Mouse (Mus musculus): ENCODE data around the gene Polq.

The Polq gene

DNA sequence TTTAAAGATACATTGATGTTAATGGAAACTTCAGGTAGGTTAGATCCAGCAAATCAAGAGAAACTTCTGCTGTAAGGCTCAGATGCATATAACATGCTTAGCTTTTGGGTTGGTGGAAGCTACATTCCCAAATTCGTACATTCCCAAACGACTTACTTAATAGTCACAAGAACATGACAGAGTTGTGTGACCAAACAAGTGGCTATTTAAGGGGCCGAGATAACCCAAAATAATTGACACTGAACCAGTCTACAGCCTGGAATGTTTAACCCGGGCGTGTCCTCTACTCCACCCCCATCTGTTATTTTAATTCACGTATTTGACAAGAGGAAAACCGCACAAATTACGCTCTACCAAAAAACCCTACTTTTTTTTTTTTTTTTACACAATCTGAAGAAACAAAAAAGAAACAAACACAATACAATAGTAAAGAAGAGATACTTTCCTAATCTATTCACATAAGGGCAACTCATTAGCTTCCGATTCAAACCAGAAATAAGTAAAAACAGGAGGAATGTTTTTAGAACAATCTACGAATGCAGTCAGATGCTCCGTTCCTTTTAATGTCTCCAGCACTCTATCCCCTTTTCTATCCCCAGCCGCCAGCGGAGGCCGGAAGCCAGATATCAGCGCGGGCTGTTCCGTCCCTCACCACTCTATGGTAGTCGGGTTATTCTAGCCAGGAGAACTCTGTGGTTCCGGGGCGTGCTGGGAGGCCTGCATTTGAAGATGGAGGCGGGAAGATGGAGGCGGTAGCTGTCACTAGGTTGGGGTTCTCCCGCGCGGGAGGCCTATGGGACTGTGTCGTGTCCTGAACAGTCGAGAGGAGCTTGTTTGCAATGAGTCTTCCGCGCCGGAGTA, at the start of gene Polq:
Gene Polq, plus strand, starts transcription at position 726 of the 861 bp plus-strand sequence.
- DNase-seq = peak; percentile 91

DNA sequence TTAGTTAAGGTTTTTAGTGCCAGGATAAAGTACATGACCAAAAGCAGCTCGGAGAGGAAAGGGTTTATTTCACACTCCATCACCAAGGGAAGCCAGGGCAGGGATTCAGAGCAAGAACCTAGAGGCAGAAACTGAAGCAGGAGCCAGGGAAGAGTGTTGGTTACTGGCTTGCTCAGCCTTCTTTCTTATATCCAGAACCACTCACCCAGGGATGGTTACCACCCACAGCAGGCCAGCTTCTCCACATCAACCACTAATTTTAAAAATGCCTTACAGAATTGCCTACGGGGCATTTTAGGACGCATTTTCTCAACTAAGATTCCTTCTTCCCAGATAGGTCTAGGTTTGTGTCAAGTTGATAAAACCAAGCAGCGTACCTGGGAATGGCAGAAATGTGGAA, 48.2 kb upstream of the Polq start:
- DNase-seq = no peak

DNA sequence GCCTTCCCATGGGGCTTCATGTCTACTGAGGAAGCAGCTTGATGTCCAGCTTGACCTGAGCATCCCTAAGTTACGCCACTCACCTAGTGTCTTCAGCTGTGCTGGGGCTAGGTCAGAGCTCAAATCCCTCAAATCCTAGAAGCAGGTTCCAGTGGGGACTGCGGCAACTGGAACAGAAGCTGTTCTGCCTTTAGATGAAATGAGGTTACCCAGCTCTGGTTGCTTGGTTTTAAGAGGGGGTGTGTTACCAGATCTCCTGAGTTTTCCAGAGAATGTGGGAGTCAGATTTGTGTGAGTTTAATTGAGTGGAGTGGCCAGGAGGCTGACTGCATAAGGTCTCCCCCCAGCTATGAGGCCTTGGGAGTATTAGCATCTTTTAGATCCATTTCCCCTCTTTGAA, 32.5 kb upstream of the Polq start:
- DNase-seq = no peak

DNA sequence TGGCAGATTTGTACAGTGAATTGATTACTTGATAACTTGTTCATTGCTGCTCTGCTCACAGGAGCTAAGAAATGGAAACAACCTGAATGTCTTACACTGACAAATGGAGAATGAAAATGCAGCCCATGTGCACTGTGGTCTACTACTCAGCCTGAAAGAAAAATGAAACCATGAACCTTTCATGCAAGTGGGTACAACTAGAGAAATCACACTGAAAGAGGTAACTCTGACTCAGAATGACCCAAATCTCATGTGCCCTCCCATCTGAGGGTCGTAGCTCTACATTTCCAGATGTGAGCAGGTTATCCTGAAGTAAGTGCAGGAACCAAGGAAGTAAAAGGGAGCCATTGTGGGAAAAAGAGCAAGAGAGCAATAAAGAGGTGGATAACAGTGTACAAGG, 27.8 kb upstream of the Polq start:
- no peak for DNase-seq

DNA sequence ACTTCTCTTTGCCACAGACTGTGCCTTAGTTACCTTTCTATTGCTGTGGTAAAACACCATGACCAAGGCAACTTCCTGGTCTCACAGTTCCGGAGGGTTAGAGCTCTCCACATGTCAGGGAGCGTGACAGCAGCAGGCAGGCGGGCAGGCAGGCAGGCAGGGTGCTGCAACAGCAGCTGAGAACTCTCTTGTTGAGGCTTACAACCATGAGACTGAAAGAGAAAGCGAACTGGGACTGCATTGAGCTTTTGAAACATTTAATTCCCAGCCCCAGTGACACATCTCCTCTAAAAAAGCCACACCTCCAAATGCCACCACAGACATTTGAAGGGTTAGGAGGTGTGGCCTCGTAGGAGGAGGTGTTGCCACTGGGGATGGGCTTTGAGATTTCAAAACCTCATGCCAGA, 25.9 kb upstream of the Polq start:
- DNase-seq = no peak

DNA sequence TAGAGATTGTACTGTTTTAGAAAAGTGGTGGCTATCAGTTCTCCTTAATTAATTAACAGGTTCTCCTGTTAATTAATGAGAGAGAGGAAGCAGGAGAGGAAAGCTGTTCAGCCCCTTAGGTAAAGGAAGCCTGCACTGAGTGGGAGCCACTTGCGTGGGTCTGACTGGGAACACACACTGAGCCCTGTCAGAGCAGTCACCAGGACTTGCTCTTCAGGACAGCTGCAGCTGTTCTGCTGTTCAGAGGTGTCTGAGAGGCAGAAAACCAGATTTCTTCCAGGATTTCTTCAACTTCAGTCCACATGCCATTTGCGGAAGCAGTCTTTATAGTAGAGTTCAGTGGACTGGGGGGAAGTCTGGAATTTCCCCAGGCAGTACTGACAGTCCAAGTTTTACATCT, 24.2 kb upstream of the Polq start:
- no peak for DNase-seq

DNA sequence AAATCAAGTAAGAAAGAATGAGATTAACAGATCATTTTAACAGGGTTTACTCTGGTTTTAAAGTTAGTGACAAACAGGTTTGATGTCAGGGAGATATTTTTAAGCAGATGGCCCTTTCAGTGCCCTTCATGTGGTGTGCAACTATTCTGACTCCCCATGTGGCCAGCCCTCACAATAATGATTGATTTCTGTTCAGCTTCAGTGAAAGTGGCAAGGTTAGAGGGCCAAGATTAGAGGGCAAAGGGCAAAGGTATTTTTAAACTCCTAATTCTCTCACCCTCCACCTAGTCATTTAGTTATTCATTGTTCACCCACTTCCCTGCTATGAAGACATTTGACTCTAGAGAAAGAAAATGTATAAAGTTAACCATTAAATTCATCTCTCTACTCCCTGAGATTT, 23.5 kb upstream of the Polq start:
- DNase-seq = no peak

DNA sequence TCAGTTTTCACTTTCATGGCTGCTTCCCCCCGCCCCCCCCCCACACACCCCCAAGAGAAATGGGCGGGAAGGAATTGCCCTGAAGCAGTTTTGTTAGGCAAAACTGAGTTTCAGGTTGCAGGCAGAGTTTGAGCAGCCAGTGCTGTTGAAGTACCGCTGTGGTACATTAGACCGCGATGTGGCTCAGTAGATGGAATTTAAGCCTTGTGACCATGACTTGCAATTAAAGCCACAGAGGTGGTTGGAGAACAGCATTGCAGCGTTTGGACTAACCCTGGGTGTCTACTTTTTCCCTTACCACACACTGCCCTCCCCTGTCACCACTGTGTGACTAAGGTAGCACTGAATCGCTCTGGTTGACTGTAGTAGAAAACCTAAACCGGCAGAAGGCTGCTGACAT, 22.1 kb upstream of the Polq start:
- no peak for DNase-seq

DNA sequence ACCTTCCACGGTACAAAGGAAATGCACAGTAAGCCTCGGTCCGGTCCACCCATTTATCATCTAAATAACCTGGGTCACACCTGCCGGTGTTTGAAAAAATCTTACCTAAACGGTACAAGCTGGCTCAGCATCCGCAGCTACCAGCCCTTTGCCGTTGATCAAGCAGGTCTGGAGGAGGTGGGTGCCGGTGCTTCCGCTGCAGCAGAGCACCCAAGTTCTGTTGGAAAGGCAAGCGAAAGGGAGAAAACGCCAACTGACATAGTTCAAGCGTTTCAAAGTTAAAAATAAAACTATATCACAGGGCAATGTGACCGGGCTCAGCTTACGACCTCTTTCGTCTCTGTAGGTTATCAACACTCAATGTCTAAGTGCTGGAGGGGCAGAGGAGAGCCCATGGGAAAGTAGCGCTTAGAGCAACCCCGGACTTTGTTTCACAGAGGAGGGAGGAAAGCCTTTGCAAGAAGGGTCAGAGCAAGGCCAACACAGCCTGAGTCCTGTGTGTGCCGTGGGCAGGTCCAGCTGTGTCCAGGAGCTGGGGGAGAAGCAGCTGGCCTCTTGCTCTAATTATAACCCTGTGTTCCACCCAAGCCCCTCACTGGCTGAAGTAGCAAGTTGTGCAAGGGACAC, 21.5 kb upstream of the Polq start, which contains the start of gene Fbxo40:
Gene Fbxo40, minus strand, starts transcription at position 469 of the 627 bp plus-strand sequence.
- DNase-seq = no peak

DNA sequence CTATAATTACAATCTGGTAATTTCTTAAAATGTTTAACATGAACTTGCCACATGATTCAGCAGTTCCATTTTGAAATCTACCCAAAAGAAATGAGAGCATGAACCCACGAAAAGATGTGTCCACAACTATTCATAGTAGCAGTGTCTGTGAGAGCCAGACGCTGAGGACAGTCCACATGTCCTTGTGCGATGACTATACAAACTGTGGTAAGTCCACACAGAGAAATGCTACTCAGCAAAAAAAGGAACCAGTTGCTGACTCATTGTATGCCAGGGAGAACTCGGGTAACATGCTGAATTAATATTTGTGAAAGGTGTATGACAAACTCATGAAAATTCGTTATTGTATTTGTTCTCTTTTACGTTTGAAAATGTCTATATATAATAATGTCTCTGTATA, 13.9 kb upstream of the Polq start:
- DNase-seq = no peak

DNA sequence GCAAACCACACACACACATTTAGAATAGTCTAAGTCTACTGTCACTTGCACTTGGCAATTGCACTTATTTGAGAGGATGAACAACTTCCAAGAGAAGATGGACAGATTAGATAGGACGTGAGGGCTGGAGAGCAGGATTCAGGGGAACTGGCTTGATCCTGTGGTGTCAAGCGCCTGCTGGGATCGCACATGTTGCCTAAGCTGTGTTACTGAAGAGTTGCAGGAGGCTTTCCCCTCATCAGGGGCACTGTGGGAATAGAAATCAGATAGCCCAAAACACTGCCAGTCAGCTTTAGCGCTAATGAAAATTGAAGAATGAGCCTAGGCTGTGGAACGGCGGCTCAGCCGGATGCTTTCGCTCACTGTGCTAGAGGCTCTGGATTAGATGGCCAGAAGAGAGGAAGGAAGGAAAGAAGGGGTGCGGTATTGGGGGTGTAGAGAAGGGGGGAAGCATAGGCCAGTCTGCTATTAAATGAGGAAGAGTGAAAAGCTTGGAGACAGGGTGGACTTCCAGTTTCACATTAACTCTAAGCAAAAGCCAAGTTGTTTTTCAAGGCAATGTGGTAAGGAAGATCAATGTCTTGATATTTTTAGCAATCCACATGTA, 12.1 kb upstream of the Polq start:
- DNase-seq = peak; percentile 79

DNA sequence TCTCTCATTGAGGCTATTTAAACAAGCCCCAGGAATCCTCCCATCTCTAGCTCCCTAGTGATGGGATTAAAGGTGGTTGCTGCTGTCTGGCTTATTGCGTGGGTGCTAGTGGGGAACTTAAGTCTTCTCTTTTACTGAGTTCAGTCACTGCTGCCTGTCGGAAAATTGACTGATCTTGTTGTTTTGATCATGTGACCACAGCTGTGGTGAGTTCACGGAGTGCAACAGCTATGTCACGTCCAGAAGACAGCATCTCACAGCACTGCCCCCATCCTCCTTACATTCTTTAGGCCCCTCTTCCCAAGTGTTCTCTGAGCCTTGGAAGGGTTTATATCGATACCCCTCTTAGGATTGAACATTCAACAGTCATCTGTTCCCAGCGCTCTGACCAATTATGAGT, 2.3 kb upstream of the Polq start:
- DNase-seq = no peak

DNA sequence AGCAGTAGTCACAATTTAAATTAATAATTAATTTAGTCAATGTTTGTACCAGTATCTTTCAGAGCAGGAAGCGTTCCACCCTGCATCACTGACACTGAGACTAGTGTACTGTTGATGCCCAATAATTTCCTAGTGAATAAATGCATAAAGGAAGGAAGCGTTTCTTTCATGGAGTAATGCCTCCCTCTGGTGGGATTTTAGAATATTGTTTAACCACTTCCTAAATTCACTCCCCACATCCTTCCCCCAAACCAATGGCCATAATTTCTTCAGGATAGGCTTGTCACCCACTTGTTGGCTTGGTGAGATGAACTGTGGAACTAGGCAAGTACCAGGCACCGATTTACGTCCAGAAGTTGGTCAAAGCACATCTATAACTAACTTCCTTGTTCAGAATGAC, 1.2 kb upstream of the Polq start:
- DNase-seq = peak; percentile 38

DNA sequence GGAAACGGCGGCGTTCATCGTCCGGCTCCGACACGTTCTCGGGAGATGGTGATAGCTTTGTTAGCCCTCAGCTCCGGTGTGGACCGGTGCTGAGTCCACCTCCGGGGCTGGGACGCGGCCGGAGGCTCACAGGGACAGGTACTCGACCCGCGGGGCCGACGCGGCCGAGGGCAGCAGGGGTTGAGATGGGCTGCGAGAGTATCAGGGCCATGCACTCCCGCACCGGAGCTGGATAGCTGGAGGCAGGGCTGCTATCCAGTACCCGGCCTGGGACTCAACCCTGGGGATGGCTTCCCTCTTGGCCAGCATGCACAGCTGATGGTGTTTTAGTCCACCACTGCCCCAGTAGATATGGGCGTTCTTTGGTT, 320 bp downstream of the Polq start:
- no peak for DNase-seq

DNA sequence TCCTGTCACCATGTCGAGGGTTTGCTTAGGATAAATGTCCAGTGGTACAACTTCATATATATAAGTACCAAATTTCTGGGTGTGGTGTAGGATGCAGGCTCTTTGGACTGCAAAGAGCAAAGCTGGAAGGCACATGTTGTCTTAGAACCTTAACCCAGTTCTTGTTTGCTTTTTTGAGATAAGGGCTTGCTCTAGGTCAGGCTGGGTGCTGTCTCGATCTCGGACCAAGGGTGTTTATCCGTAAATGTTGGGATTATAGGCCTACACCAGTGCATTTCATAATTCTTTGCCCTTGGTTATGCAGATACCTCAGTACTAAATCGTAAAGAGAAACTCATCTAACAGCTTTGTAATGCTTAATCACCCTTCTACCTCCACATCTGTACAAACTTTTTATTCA, 750 bp downstream of the Polq start:
- DNase-seq = no peak

DNA sequence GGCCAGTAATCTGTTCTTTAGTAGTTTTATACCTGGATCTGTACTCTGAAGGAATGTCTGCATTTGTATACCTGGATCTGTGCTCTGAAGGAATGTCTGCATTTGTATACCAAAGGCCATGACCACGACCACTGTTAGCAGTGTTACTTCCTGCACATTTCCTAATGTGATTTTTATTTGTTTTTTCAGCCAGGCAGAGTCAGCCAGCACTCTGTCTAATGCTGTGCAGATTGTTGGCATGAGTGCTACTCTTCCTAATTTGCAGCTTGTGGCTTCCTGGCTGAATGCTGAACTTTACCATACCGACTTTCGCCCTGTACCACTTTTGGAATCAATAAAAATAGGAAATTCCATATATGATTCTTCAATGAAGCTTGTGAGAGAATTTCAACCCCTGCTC, 16.0 kb downstream of the Polq start:
- no peak for DNase-seq

DNA sequence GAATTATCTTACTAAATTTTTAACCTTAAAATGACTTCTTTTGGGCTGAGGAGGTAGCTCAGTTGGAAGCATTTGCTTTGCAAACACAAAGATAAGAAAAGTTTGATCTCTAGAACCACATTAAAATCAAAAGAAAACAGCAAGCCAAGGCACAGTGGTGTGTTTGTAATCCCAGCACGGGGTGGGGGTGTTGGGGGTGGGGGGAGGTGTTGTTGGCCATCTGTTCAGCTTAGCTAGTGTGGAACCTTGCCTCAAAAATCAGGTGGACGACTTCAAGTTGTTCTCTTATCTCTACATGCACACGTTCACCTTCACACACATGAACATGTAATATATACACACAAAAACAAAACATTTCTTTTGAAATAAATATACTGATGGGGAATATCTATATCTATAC, 20.4 kb downstream of the Polq start:
- no peak for DNase-seq

DNA sequence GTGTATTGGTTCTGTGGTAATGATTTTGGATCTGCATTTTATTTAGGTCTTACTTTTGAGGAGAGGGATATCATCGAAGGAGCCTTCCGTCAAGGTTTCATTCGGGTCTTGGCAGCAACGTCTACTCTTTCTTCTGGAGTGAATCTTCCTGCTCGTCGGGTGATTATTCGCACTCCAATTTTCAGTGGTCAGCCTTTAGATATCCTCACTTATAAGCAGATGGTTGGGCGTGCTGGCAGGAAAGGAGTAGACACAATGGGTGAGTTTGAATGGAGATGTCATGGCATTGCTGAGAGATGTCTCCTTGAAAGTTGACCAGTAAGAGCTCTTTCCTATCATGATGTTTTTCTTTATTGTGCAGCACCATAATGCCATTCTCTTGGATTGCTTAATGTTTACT, 23.2 kb downstream of the Polq start:
- DNase-seq = no peak

DNA sequence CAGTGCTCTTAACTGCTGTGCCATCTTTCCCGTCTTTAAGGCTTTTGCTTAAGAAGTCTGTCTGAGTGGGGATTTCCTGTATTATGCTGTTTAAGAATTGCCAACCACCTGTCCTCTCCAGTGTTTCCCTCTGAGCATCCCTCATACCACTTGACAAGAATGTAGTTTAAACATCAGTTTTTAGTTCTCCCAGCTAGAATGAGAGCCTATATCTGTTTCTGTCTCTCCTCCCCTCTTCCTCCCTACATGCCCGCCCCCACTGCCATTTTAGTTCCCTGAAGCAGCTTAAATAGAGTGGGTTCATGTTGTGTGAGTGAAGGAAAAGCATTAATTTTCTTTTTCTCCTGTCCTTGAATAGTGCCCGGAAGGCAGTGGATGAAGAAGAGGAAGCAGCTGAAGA, 48.0 kb downstream of the Polq start:
- no peak for DNase-seq

DNA sequence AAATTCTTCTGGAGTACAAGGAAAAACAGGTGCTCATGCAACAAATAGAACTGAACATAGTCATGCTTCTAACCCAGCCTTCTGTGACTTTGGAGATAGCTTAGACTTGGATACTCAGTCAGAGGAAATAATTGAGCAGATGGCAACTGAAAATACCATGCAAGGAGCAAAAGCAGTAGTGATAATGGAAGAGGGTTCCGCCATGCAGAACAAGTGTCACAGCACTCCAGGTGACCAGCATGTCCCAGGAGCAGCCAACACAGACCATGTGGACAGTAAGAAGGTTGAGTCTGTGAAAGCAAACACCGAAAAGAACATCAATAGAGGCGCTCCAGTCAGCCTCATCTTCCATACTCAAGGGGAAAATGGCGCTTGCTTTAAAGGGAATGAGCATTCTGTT, 49.7 kb downstream of the Polq start:
- DNase-seq = peak; percentile 20

DNA sequence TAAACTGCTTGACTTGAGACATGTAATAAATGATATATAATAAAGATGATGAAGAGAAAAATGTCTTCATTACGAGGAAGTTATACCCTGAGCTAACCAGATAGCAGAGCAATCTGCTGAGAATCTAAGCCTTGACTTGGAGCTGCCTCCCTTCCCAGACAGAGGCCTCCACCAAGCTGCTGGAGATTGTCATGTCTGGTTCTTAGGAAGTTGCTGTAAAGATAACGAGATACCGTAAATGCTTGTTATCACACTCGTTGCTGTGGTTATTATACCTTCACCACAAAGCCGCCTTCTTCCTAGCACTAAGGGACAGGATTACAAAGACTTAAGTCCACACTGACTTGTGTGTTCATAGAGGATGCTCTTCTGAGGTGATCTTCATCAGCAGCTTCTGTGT, 60.8 kb downstream of the Polq start:
- DNase-seq = no peak

DNA sequence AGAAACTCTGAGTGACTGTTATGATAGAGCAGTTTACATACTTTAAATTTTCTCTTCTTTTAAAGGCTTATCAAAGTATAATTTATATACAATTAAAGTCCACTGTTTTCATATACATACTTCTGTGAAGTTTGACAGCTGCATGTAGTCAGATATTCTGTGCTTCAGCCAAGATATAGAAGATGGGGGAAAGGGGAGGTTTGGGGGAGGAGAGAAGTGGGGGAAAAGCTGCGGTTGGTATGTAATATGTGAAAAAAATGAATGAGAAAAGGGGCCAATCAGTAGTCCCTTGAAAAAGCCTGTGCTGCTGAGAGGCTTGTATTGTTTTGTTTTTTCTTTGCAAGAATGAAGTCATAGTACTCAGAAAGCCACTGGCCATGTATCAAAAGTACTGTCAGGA, 78.1 kb downstream of the Polq start:
- no peak for DNase-seq

DNA sequence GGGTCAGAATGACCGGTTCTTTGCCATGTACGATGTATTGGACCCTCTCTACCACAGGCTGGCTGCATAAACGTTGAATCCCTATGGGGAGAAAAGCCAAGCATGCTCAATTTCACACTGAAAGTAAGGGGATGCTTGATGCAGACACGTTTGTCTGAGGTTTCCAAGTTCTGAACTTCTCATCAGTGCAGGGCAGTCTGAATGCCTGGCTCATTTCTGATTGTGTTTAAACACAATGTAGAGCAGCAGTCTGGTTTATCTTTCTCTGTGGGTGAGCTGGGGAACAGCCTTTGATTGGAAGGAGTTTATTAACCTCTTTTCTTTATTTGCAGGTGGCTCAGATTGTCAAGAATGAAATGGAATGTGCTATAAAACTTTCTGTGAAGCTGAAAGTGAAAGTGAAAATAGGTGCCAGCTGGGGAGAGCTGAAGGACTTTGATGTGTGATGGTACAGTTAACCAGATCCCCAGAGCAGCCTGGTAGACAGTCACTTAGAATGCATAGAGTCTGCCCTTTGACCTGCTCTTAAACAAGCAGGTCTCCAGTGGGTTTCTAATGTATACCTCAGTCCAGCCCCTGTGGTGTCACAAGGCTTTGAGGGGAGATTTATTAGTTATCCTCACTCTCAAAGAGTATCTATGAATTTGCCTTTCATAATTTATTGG, 82.7 kb downstream of the Polq start:
- DNase-seq = no peak

DNA sequence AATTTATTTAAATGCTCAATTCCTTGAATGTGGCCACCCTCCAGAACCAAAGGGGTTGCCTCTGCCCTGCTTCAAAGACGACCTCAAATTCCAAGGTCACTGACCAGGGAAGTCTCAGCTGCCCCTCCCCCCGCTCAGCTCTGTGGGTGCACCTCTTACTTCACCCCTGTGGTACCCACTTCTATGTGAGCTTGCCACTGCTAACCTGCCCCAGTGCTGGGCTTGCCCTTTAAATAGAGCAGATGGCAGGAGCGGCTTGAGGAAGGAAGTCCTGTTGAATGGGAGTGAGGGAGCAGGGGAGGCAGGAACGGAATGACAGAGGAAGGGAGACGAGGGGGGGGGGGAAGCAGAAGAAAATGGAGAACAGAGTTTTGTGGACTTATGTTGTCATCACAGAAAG, 97.2 kb downstream of the Polq start:
- DNase-seq = peak; percentile 59
